Mouse (Mus musculus) liver, embryonic 14.5 days (tissue): ENCODE measurements around the gene Hnrnpf. TPM values are rescaled to one million over a fixed set of nuclear protein-coding genes. Genes with fewer than 3 reads are reported as not detected.

Experiments used
- ATAC-seq: fragments of 200-750 bp; cut with Nextera tagmentation; 2 replicates; pipeline ENCODE4 v1.8.0; 2017; ENCODE audit warnings: moderate number of reproducible peaks, mild to moderate bottlenecking, moderate library complexity; ENCODE audit not compliant: insufficient read depth
- DNase-seq, 3 experiments: peaks; one replicate each; pipeline ENCODE4 v3.0.0-alpha.2; 2012 to 2013; ENCODE audit warnings: low read depth in 3 of 3, low spot score in 3 of 3
- H3K27ac ChIP-seq: fragments of 300-500 bp; sonication (generic); 2 replicates; pipeline ENCODE4 v1.5.1; 2014; ENCODE audit warnings: moderate library complexity, mild to moderate bottlenecking, control low read depth, inconsistent platforms
- H3K27me3 ChIP-seq: fragments of 300-500 bp; sonication (generic); 2 replicates; pipeline ENCODE4 v1.6.1; 2014; ENCODE audit warnings: mild to moderate bottlenecking, low read length, moderate library complexity; ENCODE audit not compliant: control insufficient read depth, insufficient read depth
- H3K36me3 ChIP-seq: fragments of 300-500 bp; sonication (generic); replicated peaks from 2 replicates; pipeline ENCODE4 v1.6.1; 2014; ENCODE audit warnings: low read depth; ENCODE audit not compliant: control insufficient read depth, insufficient read depth
- H3K4me1 ChIP-seq, 2 experiments: fragments of 200-500 bp in 1 of 2; fragments of 300-500 bp in 1 of 2; sonication (generic) in 1 of 2; replicated peaks; 2 replicates each; pipeline ENCODE4 v1.6.1; 2012 to 2014; ENCODE audit warnings: antibody characterized with exemption in 1 of 2, inconsistent platforms in 1 of 2, low read length in 1 of 2; ENCODE audit not compliant: control insufficient read depth in 2 of 2, insufficient read depth in 2 of 2
- H3K4me2 ChIP-seq: fragments of 300-500 bp; sonication (generic); 2 replicates; pipeline ENCODE4 v1.6.1; 2014; ENCODE audit warnings: low read depth, mild to moderate bottlenecking, control low read depth, moderate library complexity
- H3K4me3 ChIP-seq, 2 experiments: fragments of 200-500 bp in 1 of 2; fragments of 300-500 bp in 1 of 2; sonication (generic) in 1 of 2; 2 replicates each; pipeline ENCODE4 v1.5.1; 2012 to 2014; ENCODE audit warnings: low read depth in 2 of 2, low read length in 2 of 2, mild to moderate bottlenecking in 2 of 2, control low read depth in 1 of 2, inconsistent platforms in 1 of 2, moderate library complexity in 1 of 2; ENCODE audit not compliant: insufficient read depth in 1 of 2
- H3K9ac ChIP-seq: fragments of 300-500 bp; sonication (generic); replicated peaks from 2 replicates; pipeline ENCODE4 v1.6.1; 2014; ENCODE audit warnings: mild to moderate bottlenecking, control low read depth, moderate library complexity
- H3K9me3 ChIP-seq: fragments of 300-500 bp; sonication (generic); 2 replicates; pipeline ENCODE4 v1.6.1; 2016; ENCODE audit warnings: low read length, mixed read lengths; ENCODE audit not compliant: control insufficient read depth
- CTCF ChIP-seq: IDR thresholded peaks from 2 replicates; pipeline ENCODE4 v1.5.1; 2016; ENCODE audit warnings: antibody characterized with exemption, low read depth, control low read depth
- EP300 ChIP-seq: IDR thresholded peaks from 2 replicates; pipeline ENCODE4 v1.6.1; 2016; ENCODE audit warnings: antibody characterized with exemption, low read depth
- WGBS: fragments of 180-500 bp; shearing (Covaris S2); extraction: QIAGEN DNeasy Blood & Tissue Kit; methylation state at CpG from one replicate; pipeline ENCODE4 v1.1.7; 2014; ENCODE audit not compliant: insufficient replicate concordance; 5-methylcytosine and 5-hydroxymethylcytosine counted together
- polyA plus RNA-seq, 2 experiments: library from polyadenylated mRNA; depleted of rRNA in 1 of 2; stranded (reverse) in 1 of 2; unstranded in 1 of 2; fragments of >200 nt; fragmentation: Nextera tagmentation in 1 of 2; extraction: Ambion mirVana in 1 of 2; gene quantifications; 2 replicates each; pipeline versions ENCODE4 v1.2.1 to v1.2.3; 2012 to 2014

Hnrnpf gene
- polyA plus RNA-seq (2012; rRNA removed) (222 and 368 TPM in 2 replicates), polyA plus RNA-seq (2014; fragmentation: Nextera tagmentation; extraction: Ambion mirVana) (457 and 507 TPM in 2 replicates)

DNA sequence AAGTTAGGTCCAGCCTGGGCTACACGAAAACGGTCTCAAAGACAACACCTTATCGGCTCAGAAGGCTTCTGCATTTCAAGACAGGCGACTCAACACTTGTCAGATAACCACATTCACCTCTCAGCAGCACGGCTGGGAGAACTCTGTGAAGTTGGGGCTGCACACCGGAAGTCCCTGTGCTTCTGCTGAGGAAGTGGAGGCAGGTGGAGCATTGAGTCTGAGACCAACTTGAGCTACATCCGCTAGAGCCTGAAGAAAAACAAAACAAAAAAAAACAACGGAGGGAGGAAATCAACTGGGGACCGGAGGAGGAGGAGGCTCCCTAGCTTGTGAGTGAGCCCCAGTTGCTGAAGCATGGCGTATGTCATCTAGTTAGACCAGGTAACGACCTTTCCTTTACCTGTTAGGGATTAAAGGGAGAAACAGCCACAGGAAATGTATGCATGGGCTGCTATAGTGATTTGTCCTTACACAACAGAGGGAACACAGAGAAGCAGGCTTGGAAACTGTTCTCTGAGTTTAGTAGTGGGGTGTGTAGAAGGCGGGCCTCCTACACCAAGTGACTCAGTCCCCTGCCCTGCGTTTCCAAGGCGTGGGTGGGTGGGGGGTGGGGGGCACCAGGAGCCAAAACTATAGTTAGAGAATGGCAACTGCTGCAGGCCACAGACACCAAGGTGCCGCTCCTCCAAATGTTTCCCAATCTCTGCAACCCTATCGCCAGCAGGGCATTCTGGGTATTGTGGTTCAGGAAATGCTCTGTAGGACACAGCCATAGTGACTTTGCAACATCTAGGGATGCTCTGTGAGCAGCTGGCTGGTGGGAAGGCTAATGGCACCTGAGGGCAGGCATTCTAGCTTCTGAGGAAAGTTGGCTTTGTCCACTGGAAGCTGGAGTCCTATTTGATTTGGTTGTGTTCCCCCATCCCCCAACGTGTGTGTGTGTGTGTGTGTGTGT, at the start of gene Hnrnpf:
Hnrnpf (plus strand) TSS at position 199 of the 955 bp plus-strand sequence.
- Histone ChIP-seq H3K4me3 (peak within 1 kb of the TSS; percentile 28 to 34), H3K27ac (peak within 1 kb of the TSS; percentile 70), H3K27me3 (no peaks in the 10 kb centered on the region), H3K36me3 (no peaks in the 10 kb centered on the region), H3K4me1 (peaks cover 23 to 24% of the 10 kb centered on the region in 2 experiments), H3K4me2 (peak within 1 kb of the TSS; percentile 64), H3K9ac (peak within 1 kb of the TSS; percentile 23; the same call in 1 of the 2 replicates), H3K9me3 (no peaks in the 10 kb centered on the region)
- DNase-seq (no peak), ATAC-seq (peak; percentile 69)
- WGBS, result 25% methylated on average over 17 of the region's 17 CpGs
- TF ChIP-seq CTCF (no peak), EP300 (peak; percentile 52)

DNA sequence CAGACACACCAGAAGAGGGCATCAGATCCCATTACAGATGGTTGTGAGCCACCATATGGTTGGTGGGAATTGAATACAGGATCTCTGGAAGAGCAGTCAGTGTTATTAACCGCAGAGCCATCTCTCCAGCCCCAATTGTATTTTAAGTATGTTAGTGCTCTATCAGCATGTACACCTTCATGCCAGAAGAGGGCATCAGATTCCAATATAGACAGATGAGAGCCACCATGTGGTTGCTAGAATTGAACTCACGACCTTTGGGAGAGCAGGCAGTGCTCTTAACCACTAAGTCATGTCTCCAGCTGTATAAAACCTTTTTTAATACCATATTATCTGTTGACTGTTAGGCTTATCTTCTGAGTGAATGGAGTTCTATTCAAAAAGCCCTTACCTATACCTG, 48.4 kb upstream of the Hnrnpf start:
- peak; percentile 48 for TF ChIP-seq CTCF
- TF ChIP-seq EP300, result no peak
- ATAC-seq (no peak), DNase-seq (no peak)
- Histone ChIP-seq H3K4me2 (no peak overlapping the region), H3K4me3 (no peak overlapping the region), H3K4me1 (no peaks in the 10 kb centered on the region), H3K27ac (no peak overlapping the region), H3K9ac (no peak overlapping the region), H3K27me3 (no peaks in the 10 kb centered on the region), H3K36me3 (no peaks in the 10 kb centered on the region), H3K9me3 (no peaks in the 10 kb centered on the region)
- WGBS, result 34% methylated on average over 2 of the region's 2 CpGs

DNA sequence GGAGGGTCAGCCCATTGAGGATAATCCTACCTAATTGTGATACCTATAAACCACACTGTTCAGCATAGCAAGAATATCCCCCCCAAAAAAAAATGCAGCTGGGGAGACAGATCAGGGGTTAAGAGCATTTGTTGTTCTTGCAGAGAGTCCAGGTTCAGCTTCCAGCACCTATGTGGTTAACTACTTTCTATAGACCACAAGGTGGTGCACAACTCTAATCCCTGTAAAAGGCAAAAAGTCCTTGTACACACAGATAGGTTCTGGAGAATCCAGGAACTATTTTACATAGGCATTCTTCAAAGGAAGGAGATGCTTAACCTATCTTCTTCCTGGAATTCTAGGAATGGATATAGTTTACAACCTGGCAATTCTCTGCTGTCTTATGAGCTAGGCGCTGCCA, 42.1 kb upstream of the Hnrnpf start:
- H3K4me1 ChIP-seq, result peaks cover 0 to 4% of the 10 kb centered on the region in 2 experiments; a peak in 3 of 4 replicates
- no peaks in the 10 kb centered on the region for H3K9me3 ChIP-seq
- TF ChIP-seq CTCF, result peak; percentile 34; the same call in 1 of the 2 replicates
- TF ChIP-seq EP300, result no peak
- no peak overlapping the region for H3K4me3 ChIP-seq
- H3K27me3 ChIP-seq, result no peaks in the 10 kb centered on the region
- DNase-seq (no peak), ATAC-seq (no peak)
- H3K4me2 ChIP-seq, result no peak overlapping the region
- H3K9ac ChIP-seq, result no peak overlapping the region
- H3K27ac ChIP-seq, result no peak overlapping the region
- no peaks in the 10 kb centered on the region for H3K36me3 ChIP-seq
- WGBS, result 67% methylated on average over 1 of the region's 1 CpGs

DNA sequence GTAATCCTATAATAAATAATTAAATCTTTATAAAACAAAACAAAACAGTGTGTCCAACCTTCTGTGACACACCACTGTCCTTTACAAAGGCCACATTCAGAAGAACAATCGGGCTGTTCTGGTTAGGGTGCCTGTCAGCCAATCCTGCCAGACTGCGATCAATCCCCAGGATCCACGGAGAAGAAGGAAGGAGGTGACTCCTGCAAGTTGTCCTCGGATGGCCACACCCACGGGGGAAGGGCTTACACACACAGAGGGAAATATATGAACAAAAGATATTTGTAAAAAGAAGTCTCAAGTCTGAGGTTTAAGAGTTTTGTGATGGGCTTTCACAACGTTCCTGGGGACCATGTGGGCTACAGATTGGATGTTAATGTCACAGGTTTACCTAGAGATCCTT, 38.3 kb upstream of the Hnrnpf start, which contains the start of gene Zfp239:
Zfp239 (plus strand) TSS at position 253 of the 400 bp plus-strand sequence.
- Histone ChIP-seq H3K27ac (peak within 1 kb of the TSS; percentile 77), H3K9me3 (no peaks in the 10 kb centered on the region), H3K9ac (peak within 1 kb of the TSS; percentile 56), H3K27me3 (no peaks in the 10 kb centered on the region), H3K4me3 (peak within 1 kb of the TSS; percentile 69 to 76), H3K4me1 (peaks cover 0 to 12% of the 10 kb centered on the region in 2 experiments), H3K36me3 (no peaks in the 10 kb centered on the region), H3K4me2 (peak within 1 kb of the TSS; percentile 72)
- DNase-seq (no peak), ATAC-seq (peak; percentile 45; the same call in 1 of the 2 replicates)
- no peak for TF ChIP-seq CTCF
- TF ChIP-seq EP300, result no peak
- WGBS, result 39% methylated on average over 6 of the region's 6 CpGs

DNA sequence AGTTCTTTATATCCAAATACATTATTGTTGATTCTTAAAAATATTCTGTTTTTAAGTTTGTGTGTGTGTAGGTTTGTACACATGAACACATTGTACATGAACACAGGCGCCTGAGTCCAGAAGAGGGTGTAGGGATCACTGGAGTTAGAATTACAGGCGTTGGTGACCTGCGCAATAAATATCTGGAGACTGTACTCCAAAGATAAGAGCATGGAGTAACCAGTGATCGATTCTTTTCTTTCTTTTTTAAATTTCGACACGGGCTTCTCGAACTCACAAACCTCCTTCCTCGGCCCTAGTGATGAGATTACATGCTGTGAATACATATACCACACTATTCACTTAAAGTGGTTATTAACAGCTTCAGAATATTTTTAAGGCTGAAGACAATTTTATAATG, 37.7 kb upstream of the Hnrnpf start:
- H3K27ac ChIP-seq, result peak overlapping the region; percentile 77
- peaks cover 0 to 12% of the 10 kb centered on the region in 2 experiments for H3K4me1 ChIP-seq
- ATAC-seq (peak; percentile 87), DNase-seq (peak in 1 of 3 experiments; percentile 50)
- H3K36me3 ChIP-seq, result no peaks in the 10 kb centered on the region
- no peaks in the 10 kb centered on the region for H3K27me3 ChIP-seq
- peak overlapping the region; percentile 69 to 76; a peak in 2 of 4 replicates for H3K4me3 ChIP-seq
- TF ChIP-seq CTCF (no peak), EP300 (peak; percentile 27; the same call in 1 of the 2 replicates)
- 16% methylated on average over 8 of the region's 8 CpGs for WGBS
- H3K4me2 ChIP-seq, result peak overlapping the region; percentile 72
- no peaks in the 10 kb centered on the region for H3K9me3 ChIP-seq
- H3K9ac ChIP-seq, result peak overlapping the region; percentile 56
